Mouse (Mus musculus) E14TG2a.4 (cell line): Measurements from ENCODE around the gene Sh3glb1.

Experiments
- H3K27me3 ChIP-seq: 2 replicates; pipeline ENCODE4 v1.6.1; 2014; ENCODE audit warnings: low read length, control low read depth; ENCODE audit not compliant: insufficient read depth
- H3K36me3 ChIP-seq: 2 replicates; pipeline ENCODE4 v1.6.1; 2014; ENCODE audit warnings: low read length, control low read depth; ENCODE audit not compliant: insufficient read depth
- H3K4me1 ChIP-seq: replicated peaks from 2 replicates; pipeline ENCODE4 v1.6.1; 2014; ENCODE audit warnings: low read depth, low read length, control low read depth
- H3K4me3 ChIP-seq: replicated peaks from 2 replicates; pipeline ENCODE4 v1.5.1; 2014; ENCODE audit warnings: mild to moderate bottlenecking, low read length
- H3K9me3 ChIP-seq: 2 replicates; pipeline ENCODE4 v1.6.1; 2014; ENCODE audit warnings: low read length, control low read depth
- CTCF ChIP-seq: conservative IDR thresholded peaks from 2 replicates; pipeline ENCODE4 v1.5.1; 2014; ENCODE audit warnings: low read length
- NANOG ChIP-seq: IDR thresholded peaks from 2 replicates; pipeline ENCODE4 v1.6.1; 2014; ENCODE audit warnings: borderline replicate concordance, low read length, mixed read lengths
- POU5F1 ChIP-seq: IDR thresholded peaks from 2 replicates; pipeline ENCODE4 v1.6.1; 2014; ENCODE audit warnings: low read length, borderline replicate concordance

Gene Sh3glb1

DNA sequence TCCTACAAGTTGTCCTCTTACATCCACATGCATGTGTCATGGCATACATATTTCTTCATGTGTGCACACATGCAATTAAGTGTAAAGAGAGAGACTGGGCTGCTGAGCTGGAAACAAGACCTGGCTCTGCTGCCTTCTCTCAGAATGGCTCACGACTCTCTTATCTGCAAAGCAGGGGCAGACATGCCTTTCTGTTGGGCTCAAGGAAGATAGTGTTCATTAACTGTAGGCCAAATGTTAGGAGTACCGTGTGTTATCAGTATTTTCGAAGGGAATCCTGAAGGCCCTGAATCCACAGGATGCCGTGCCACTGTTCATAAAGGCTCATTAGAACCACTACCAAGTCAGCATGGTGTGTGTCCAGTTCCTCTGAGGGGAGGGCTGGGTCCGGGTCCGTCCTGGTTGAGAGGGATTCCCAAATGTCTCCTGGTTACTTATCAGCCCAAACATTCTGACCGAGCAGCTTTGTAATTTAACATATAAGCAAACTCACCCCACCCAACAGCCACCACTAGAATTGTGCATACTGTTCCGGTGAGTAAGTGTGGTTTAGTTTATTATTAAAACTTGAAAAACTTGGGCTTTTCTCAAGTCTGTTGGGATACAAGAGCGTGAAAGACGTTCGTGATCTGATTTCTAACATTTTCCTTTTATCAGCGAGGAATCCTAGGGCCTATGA lies 36.9 kb downstream of the Sh3glb1 start:
- no peak overlapping the region for H3K4me3 ChIP-seq
- H3K27me3 ChIP-seq = no peaks in the 10 kb centered on the region
- H3K36me3 ChIP-seq = no peaks in the 10 kb centered on the region
- TF ChIP-seq NANOG (no peak), CTCF (no peak), POU5F1 (no peak)
- H3K9me3 ChIP-seq = peaks cover under 1% of the 10 kb centered on the region; the same call in 1 of the 2 replicates
- peaks cover 21% of the 10 kb centered on the region for H3K4me1 ChIP-seq

DNA sequence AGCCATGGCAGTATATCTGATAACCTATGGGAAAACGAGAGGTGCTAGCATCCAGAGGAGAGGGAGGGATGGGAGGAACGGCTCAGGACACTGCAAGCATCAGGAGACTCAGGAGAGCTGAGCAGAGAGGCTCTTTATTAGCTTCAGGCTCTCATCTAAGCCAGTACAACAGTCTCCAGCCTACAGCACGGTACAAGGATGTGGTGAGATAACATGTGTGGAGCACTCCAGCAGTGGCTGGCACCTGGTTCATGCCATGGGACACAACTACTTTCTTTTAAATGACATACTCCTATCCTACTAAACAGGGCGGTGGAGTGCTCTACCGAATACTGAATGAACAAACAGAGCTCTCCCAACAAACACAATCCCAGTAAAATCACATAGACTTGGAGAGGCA lies 38.6 kb downstream of the Sh3glb1 start:
- H3K27me3 ChIP-seq = no peaks in the 10 kb centered on the region
- H3K4me3 ChIP-seq = no peak overlapping the region
- H3K4me1 ChIP-seq = peaks cover 21% of the 10 kb centered on the region
- TF ChIP-seq POU5F1 (no peak), NANOG (no peak), CTCF (no peak)
- H3K36me3 ChIP-seq = no peaks in the 10 kb centered on the region
- peaks cover 17% of the 10 kb centered on the region for H3K9me3 ChIP-seq

DNA sequence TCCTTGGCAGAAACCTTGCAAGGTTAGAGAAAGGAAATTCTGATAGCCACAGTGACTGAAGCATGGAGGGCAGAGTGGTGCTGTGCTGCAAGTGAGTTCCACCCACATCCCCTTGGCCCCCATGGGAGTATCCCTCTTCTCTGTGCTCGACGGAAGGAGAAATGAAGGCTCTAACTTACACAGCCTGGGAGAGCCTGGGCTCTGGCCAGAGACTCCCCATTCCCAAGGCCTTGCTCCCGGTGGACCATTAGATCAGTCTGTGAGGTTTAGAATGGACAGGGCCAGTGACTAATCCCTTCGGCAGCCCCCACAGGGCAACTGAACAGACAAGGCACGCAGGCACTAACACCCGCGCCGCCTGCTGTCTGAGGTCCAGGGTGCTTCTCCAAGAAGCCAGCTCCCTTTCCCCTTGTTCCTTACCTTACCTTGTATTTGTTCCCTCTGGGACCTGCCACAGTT lies 40.4 kb downstream of the Sh3glb1 start:
- peaks cover 21% of the 10 kb centered on the region for H3K4me1 ChIP-seq
- TF ChIP-seq NANOG = no peak
- TF ChIP-seq POU5F1 = no peak
- no peak for TF ChIP-seq CTCF
- no peaks in the 10 kb centered on the region for H3K27me3 ChIP-seq
- H3K9me3 ChIP-seq = peaks cover 25% of the 10 kb centered on the region
- no peaks in the 10 kb centered on the region for H3K36me3 ChIP-seq
- peak overlapping the region; percentile 57 for H3K4me3 ChIP-seq

GRCm38 (mm10) chr3:144679137-144679536 lies 41.0 kb downstream of the Sh3glb1 start:
- TF ChIP-seq NANOG (no peak), POU5F1 (no peak), CTCF (no peak)
- H3K4me1 ChIP-seq = peaks cover 21% of the 10 kb centered on the region

DNA sequence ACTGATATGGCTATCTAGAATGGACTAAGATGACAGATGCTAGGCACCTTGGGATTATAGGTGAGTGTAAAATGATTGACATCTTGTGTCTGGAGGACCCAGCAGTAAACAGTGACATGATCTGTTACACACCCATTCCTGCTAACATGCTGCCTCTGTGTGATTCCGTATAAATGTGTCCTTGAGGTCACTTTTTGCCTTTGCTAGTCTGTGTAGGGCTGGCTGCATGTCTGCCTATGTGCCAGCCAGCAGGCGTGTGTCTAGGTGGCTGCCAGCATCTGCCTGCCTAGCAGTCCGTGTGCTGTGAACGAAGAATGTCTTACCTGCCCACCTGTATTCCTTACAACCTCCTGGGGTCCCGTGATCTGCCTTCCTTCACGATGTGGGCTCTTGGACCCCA lies 42.4 kb downstream of the Sh3glb1 start:
- H3K4me1 ChIP-seq = peaks cover 21% of the 10 kb centered on the region
- TF ChIP-seq POU5F1 = no peak
- no peak for TF ChIP-seq NANOG
- no peak for TF ChIP-seq CTCF
- H3K27me3 ChIP-seq = no peaks in the 10 kb centered on the region
- H3K9me3 ChIP-seq = peaks cover 25% of the 10 kb centered on the region
- no peak overlapping the region for H3K4me3 ChIP-seq
- H3K36me3 ChIP-seq = no peaks in the 10 kb centered on the region

More at GRCm38 (mm10) chr3:144679137-144679536, 41.0 kb downstream of the Sh3glb1 start:
- H3K36me3 ChIP-seq = no peaks in the 10 kb centered on the region
- no peak overlapping the region for H3K4me3 ChIP-seq
- H3K9me3 ChIP-seq = peaks cover 25% of the 10 kb centered on the region
- no peaks in the 10 kb centered on the region for H3K27me3 ChIP-seq

DNA sequence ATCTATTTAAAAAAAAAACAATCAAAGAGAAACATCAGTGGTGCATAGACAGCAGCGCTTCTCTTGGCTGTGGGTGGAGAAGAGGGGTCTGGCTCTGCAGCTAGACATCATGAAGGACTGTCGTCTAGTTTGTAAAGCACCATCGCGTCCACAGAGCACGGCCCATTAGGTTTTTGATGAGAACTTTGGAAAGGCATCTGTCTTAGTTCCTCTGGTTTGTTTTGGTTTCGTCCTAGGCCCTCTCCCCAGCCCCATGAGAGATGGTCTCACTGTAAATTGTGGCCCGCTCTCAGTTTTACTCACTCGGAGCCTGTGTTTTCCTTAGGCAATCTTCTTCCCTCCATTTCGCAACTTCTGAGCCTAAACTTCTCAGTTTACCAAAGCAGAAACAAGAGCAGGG lies 43.9 kb downstream of the Sh3glb1 start:
- Histone ChIP-seq H3K27me3 (peaks cover 5% of the 10 kb centered on the region; the same call in 1 of the 2 replicates), H3K4me1 (peaks cover 19% of the 10 kb centered on the region), H3K4me3 (no peak overlapping the region), H3K9me3 (peaks cover 25% of the 10 kb centered on the region), H3K36me3 (no peaks in the 10 kb centered on the region)
- TF ChIP-seq POU5F1 (no peak), CTCF (no peak), NANOG (no peak)

DNA sequence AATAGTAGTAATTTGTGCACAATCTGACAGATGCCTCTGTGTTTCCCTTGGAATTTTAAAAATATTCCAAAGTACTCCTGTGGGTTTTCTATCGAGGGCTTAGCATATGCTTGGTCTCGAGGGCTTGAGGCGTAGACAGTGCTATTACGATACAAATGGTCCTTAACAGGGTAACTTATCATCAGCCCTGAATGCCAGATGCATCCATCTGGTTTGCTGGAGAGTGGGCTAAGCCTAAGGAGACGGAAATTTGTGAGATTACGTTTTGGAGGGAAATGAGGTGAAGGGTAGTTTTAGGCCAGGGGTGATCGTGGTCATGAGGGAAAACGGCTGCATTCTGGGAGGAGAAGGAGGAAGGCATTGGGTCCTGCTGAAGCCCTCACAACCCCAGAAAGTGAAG lies 48.1 kb downstream of the Sh3glb1 start:
- TF ChIP-seq NANOG (no peak), CTCF (no peak), POU5F1 (no peak)
- Histone ChIP-seq H3K27me3 (peaks cover 14% of the 10 kb centered on the region), H3K4me1 (no peaks in the 10 kb centered on the region), H3K9me3 (peaks cover 12% of the 10 kb centered on the region), H3K4me3 (no peak overlapping the region), H3K36me3 (no peaks in the 10 kb centered on the region)

DNA sequence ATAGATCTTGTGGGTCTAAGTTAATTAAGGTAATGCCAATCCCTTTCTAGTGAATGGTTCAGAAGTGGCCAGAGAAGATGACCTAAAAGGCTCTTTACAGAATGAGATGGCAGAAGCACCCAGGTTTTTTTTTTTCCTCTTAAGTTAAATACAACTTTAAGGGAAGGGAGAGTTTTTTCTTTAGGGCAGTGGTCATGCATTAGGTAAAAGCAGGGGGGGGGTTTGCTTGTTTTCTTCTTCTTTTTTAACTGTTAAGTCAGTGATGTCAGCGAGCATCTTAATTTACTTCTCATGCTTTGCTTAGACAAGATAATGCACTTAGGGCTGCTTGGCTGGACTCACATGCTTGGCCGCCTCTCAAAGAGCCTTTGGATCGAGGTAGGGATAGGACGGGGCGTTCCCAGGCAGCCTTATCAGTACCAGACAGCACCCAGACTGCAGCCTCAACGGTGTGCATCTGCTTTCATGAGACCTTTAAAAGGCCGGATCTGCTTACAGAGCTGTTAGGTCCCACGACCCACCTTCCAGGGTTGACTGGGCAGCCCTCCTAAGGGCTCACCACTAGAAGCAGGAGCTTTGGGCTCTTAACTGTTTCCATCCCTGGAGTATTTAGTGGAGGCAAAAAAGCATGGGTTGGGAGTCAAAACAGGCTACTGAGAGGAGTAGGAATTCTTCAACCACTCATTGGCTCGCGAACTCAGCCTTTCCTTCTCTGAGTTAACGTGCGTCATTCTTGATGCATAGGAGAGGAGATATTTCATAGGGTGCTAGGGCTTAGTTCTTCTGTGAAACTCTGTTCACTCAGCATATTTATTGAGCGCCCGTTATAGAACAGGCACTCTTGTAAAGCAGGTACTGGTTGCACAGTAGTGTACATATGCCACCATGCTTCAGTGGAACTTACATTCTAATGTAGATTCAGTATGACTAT lies 49.9 kb downstream of the Sh3glb1 start:
- no peak overlapping the region for H3K4me3 ChIP-seq
- no peaks in the 10 kb centered on the region for H3K9me3 ChIP-seq
- TF ChIP-seq POU5F1 (no peak), CTCF (no peak), NANOG (no peak)

GRCm38 (mm10) chr3:144669457-144669864 lies 50.7 kb downstream of the Sh3glb1 start:
- H3K4me3 ChIP-seq = no peak overlapping the region
- TF ChIP-seq POU5F1 (no peak), NANOG (no peak), CTCF (no peak)

More for the DNA sequence above, 49.9 kb downstream of the Sh3glb1 start:
- no peaks in the 10 kb centered on the region for H3K4me1 ChIP-seq
- H3K36me3 ChIP-seq = no peaks in the 10 kb centered on the region
- H3K27me3 ChIP-seq = peaks cover 14% of the 10 kb centered on the region

More at GRCm38 (mm10) chr3:144669457-144669864, 50.7 kb downstream of the Sh3glb1 start:
- no peaks in the 10 kb centered on the region for H3K4me1 ChIP-seq
- peaks cover 14% of the 10 kb centered on the region for H3K27me3 ChIP-seq
- no peaks in the 10 kb centered on the region for H3K9me3 ChIP-seq
- H3K36me3 ChIP-seq = no peaks in the 10 kb centered on the region
